Mouse (Mus musculus) urinary bladder, postnatal 4 days (tissue): ENCODE measurements at regions not wholly inside any gene's neighbourhood (a gene's known extent, or its start where the extent isn't known, plus 50 kb on each side); places are given as distances from the start of the nearest gene placed in this dataset.
"Not testable (repeated sequence)": the region's sequence is repeated elsewhere in the genome, so short reads cannot be mapped to it uniquely, and the experiment has no call there.

Experiments used
- DNase-seq, 2 experiments: peaks; one replicate each; pipeline ENCODE4 v3.0.0; 2021 to 2022; ENCODE audit warnings: low spot score in 2 of 2

DNA sequence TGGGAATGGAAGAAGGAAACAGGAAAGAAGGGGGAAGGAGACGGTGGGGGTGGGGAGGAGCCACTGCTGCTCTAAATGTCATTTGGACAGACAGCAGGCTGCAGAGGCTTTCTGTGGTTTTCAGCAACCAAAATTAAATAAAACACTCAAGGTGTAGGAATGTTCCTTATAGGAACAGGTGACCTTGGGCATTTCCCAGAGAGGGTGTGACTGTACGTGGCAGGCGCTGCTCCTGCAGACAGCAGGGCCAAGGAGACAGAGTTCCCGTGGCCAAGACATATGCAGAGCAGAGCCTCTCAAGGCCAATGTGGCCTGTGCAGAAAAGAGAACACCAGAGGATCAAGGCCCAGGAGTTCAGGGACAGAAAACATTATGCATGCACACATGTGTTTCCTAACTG lies 175.9 kb upstream of the Afdn start:
- DNase-seq, result no peak

DNA sequence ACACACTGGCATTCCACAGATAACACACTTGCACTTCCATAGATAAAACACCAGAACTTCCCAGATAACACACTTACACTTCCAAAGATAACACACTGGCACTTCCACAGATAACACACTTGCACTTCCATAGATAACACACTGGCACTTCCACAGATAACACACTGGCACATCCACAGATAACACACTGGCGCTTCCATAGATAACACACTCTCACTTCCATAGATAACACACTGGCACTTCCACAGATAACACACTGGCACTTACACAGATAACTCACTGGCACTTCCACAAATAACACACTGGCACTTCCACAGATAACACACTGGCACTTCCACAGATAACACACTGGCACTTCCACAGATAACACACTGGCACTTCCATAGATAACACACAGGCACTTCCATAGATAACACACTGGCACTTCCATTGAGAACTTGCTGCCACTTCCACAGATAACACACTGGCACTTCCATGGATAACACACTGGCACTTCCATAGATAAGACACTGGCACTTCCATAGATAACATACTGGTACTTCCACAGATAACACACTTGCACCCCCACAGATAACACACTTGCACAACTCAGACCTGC lies 170.0 kb upstream of the Afdn start:
- not testable (repeated sequence) for DNase-seq
